Mouse (Mus musculus) liver, postnatal 0 days (tissue): Measurements from ENCODE around the gene Gm7029.

Experiments
- CTCF ChIP-seq: sonication (generic); IDR thresholded peaks from 2 replicates; pipeline ENCODE4 v1.5.1; 2016; ENCODE audit warnings: antibody characterized with exemption, low read depth
- EP300 ChIP-seq: IDR thresholded peaks from 2 replicates; pipeline ENCODE4 v1.6.1; 2016; ENCODE audit warnings: antibody characterized with exemption, low read depth, mild to moderate bottlenecking

GRCm38 (mm10) chr17:33900989-33901314 is 27.3 kb downstream of the Gm7029 start:
- TF ChIP-seq CTCF, result no peak
- TF ChIP-seq EP300, result no peak
